Mouse (Mus musculus): ENCODE results near the gene Olfr1459. TPM values are rescaled to one million over a fixed set of nuclear protein-coding genes. Genes with fewer than 3 reads are reported as not detected.

Olfr1459 gene
- 0.01 TPM in 1 of 2 replicates, not detected in the other for polyA plus RNA-seq (2012; rRNA removed)

GRCm38 (mm10) chr19:13149449-13149848, at the start of gene Olfr1459:
Gene Olfr1459, minus strand, starts transcription at chr19:13149549.

DNA sequence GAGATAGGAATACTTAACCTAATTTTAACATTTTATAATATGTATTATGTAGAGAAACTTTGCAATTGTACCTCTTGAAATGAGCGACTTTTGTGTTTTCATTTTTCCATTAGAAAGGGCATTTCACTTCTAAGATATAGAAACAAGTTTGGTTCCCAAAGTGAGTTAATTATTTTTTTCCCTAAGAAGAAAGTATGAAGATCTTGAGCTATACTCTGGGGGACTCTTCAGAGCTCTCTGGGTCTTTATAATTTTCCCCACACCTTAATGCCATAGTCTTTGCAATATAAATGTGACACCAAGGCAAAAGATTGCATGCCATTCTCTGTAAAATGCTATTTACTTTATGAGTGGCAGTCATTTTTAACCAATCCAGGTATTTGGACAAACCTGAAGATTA, 36.1 kb upstream of the Olfr1459 start, which contains the start of gene Olfr1462:
Olfr1462 (plus strand) TSS at position 301 of the 400 bp plus-strand sequence.

DNA sequence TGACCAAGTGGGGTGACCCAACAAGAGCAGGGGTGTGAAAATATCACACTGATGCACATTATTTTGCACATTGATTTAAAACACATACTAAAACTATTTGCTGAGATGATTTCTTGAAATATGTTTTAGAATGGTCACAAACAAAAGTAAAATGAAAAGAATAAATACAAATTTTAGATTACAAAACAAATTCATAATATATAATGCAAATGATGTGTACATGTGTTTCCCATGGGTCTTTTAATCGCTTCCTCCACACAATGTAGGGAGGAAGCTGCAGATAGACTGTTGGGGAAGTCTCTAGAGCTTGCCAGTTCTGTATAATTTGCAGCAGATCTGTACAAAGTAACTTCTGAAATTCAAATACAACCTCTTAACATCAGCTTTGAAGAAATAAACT, 13.4 kb upstream of the Olfr1459 start, which contains the start of gene Olfr1461:
Olfr1461 (plus strand) TSS at position 301 of the 400 bp plus-strand sequence.

GRCm38 (mm10) chr19:13106675-13107074, 42.7 kb downstream of the Olfr1459 start, which contains the start of gene Olfr1458:
Gene Olfr1458, minus strand, starts transcription at chr19:13106775.

GRCm38 (mm10) chr19:13097791-13098190, 51.6 kb downstream of the Olfr1459 start, which contains the start of gene Olfr1457:
Gene Olfr1457, minus strand, starts transcription at chr19:13097891.

Other genes with a start within 250 kb of the Olfr1459 start
- gene Olfr1447, start 245.8 kb downstream of the Olfr1459 start, polyA plus RNA-seq (2012; rRNA removed): not detected in 2 replicates
- gene Olfr1448, start 225.1 kb downstream of the Olfr1459 start, polyA plus RNA-seq (2012; rRNA removed): not detected in 2 replicates
- not detected in 2 replicates for gene Olfr1449, start 218.7 kb downstream of the Olfr1459 start, polyA plus RNA-seq (2012; rRNA removed)
- gene Olfr1450, start 199.3 kb downstream of the Olfr1459 start, polyA plus RNA-seq (2012; rRNA removed): not detected in 2 replicates
- not detected in 2 replicates for gene Olfr1451, start 154.5 kb downstream of the Olfr1459 start, polyA plus RNA-seq (2012; rRNA removed)
- not detected in 2 replicates for gene Olfr1453, start 121.2 kb downstream of the Olfr1459 start, polyA plus RNA-seq (2012; rRNA removed)
- gene Olfr1454, start 88.9 kb downstream of the Olfr1459 start, polyA plus RNA-seq (2012; rRNA removed): not detected in 2 replicates
- not detected in 2 replicates for gene Olfr1457, start 51.7 kb downstream of the Olfr1459 start, polyA plus RNA-seq (2012; rRNA removed)
- gene Olfr1458, start 42.8 kb downstream of the Olfr1459 start, polyA plus RNA-seq (2012; rRNA removed): not detected in 2 replicates
- gene Olfr1461, start 13.5 kb upstream of the Olfr1459 start, polyA plus RNA-seq (2012; rRNA removed): not detected in 2 replicates
- not detected in 2 replicates for gene Olfr1462, start 36.2 kb upstream of the Olfr1459 start, polyA plus RNA-seq (2012; rRNA removed)
- gene Olfr1463, start 81.8 kb upstream of the Olfr1459 start, polyA plus RNA-seq (2012; rRNA removed): not detected in 2 replicates
- gene Olfr1465, start 166.0 kb upstream of the Olfr1459 start, polyA plus RNA-seq (2012; rRNA removed): not detected in 2 replicates
- gene Olfr1466, start 189.3 kb upstream of the Olfr1459 start, polyA plus RNA-seq (2012; rRNA removed): not detected in 2 replicates
- gene Olfr1467, start 212.7 kb upstream of the Olfr1459 start, polyA plus RNA-seq (2012; rRNA removed): not detected in 2 replicates